In the genomic region with DNA sequence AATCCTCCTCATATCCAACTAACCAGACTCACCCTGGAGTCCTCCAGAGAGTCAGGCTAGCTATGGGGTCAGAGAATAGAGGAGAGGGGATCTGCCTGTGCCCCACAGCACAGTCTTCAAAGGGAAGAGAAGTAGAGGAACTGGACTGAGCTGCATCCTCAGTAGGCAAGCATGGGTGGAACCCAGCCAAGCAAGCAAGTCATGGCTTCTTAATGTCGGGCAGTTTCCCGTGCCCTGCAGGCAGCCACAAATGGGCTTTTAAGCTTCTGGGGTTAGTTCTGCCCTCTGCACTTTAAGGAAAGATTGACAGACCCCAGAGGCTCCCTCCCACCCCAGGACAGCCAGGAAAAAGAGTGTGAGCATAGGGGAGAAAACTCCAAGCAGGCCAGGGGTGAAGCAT, we compare ENCODE assay signal across 15 mouse cellular contexts.
"Had no signal": no experiment of that assay in that cellular context is flagged by ENCODE, and none has a peak within 500 bp of the region (broad histone marks: within the 10 kb centered on the region; RNA-seq: fewer than 3 reads in every experiment).

No protein-coding gene starts in this region.

- H3K9me3 ChIP-seq: intestine, embryonic 15.5 days; limb, embryonic 12.5 days; liver, embryonic 13.5 days; lung, embryonic 15.5 days; midbrain, embryonic 12.5 days had no signal

- H3K27me3 ChIP-seq: intestine, embryonic 15.5 days; limb, embryonic 12.5 days; liver, embryonic 13.5 days; lung, embryonic 15.5 days; midbrain, embryonic 12.5 days had no signal

- DNase-seq: kidney, postnatal 10 days; layer of hippocampus, adult 9-11 months; liver; liver, embryonic 13.5 days; liver, postnatal 0 days; lung, postnatal 14 days; right cerebral cortex, postnatal 25 days; thymus, postnatal 4 days had no signal

- H3K36me3 ChIP-seq: intestine, embryonic 15.5 days; limb, embryonic 12.5 days; liver, embryonic 13.5 days; lung, embryonic 15.5 days; midbrain, embryonic 12.5 days had no signal

- H3K4me1 ChIP-seq: intestine, embryonic 15.5 days; limb, embryonic 12.5 days; liver, embryonic 13.5 days; lung, embryonic 15.5 days; midbrain, embryonic 12.5 days had no signal

- ATAC-seq: intestine, embryonic 15.5 days; liver, postnatal 0 days; midbrain, embryonic 16.5 days had no signal

- H3K4me3 ChIP-seq: intestine, embryonic 15.5 days; limb, embryonic 12.5 days; liver, embryonic 13.5 days; lung, embryonic 15.5 days; midbrain, embryonic 12.5 days had no signal

- H3K9ac ChIP-seq: intestine, embryonic 15.5 days; limb, embryonic 12.5 days; liver, embryonic 13.5 days; liver, postnatal 0 days; lung, embryonic 15.5 days; midbrain, embryonic 12.5 days had no signal

- H3K4me2 ChIP-seq: intestine, embryonic 15.5 days; limb, embryonic 12.5 days; liver, embryonic 13.5 days; lung, embryonic 15.5 days; midbrain, embryonic 12.5 days had no signal

- H3K27ac ChIP-seq: intestine, embryonic 15.5 days; limb, embryonic 12.5 days; liver, embryonic 13.5 days; lung, embryonic 15.5 days; macrophage; midbrain, embryonic 12.5 days; stomach, postnatal 0 days had no signal
